Mouse (Mus musculus): ENCODE measurements around the gene Etv5.
"Not testable (repeated sequence)": the region's sequence is repeated elsewhere in the genome, so short reads cannot be mapped to it uniquely, and the experiment has no call there.

Etv5 gene

GRCm38 (mm10) chr16:22390348-22390897 is 49.1 kb downstream of the Etv5 start:
- no peak for DNase-seq (ENCODE audit: low spot score)

- no peak for DNase-seq (ENCODE audit: low spot score)
Measured at GRCm38 (mm10) chr16:22389146-22389911, 50.2 kb downstream of the Etv5 start.

DNA sequence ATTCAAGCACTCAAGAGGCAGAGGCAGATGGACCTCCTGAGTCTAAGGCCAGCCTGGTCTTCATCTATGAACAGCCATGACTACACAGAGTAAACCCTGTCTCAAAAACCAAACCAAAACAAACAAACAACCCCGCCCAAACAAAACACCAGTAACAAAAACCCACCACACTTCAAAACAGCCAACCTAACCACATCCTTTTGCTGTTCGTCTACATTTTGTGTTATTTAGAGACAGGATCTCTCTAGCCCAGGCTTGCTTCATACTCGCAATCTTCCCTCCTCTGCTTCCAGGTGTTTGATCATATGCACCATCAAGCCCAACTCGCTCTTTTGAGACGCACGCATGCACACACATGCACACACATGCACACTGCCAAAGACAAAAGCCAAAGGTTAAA is 51.8 kb downstream of the Etv5 start:
- no peak for DNase-seq (ENCODE audit: low spot score)

- not testable (repeated sequence) for DNase-seq (ENCODE audit: low spot score)
Measured at GRCm38 (mm10) chr16:22382018-22382417, 57.5 kb downstream of the Etv5 start.

DNA sequence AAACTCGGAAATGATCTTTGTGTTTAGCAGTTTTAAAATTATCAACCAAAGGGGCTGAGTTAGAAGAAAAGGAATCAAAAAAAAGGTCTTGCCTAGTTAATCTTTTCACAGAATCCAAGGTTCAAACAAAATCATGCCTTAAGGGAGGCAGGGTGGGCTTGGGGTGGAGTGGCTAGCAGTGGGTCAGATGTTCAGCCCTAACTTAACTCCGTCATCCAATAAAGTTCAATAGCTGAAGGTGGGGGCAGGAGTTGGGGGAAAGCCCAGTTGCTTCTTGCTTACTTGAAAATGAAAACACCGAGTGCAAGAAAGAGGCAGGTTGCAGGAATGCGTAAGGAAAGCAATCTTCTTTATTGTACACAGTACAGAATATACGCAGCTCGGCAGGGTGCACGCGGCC is 58.5 kb downstream of the Etv5 start:
- no peak for DNase-seq (ENCODE audit: low spot score)

GRCm38 (mm10) chr16:22379986-22380385 is 59.5 kb downstream of the Etv5 start:
- no peak for DNase-seq (ENCODE audit: low spot score)

DNA sequence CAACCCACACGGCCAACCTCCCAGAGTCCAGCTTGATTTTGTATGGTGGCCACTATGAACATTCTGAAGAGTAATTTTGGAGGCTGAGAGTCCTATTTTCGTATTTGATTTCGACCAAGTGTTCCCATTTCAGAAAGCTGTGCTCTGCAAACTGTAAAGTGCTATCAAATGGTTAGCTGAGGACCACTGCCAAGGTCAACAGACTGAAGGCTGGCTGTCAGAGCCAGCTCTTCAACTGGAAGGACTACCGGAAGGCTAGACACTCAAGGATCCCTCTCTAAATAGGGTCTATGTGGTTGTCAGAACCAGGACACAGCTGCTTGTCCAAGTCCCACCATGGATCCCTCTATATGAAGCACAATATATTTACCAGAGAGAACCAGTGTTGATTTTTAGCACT is 60.2 kb downstream of the Etv5 start:
- DNase-seq (ENCODE audit: low spot score) = no peak

DNA sequence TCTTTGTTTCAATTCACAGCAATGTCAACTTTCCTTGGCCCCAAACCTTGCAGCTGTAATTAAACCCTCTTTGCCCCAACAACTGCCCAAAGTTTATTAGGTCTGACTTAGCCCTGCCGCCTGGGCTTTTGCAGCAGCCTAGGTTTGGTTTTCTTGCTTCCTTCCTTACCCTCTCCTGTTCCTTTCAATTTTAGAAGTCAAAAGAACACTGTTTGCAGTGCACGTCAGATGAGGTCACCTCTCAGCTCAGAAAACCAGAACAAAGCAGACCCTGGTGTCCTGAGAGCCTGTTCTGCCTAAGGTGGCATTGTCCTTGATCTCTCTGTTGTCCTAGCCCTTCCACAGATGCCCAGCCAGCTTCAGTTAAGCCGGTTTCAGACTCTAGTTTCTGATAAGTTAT is 61.8 kb downstream of the Etv5 start:
- DNase-seq (ENCODE audit: low spot score) = no peak

DNA sequence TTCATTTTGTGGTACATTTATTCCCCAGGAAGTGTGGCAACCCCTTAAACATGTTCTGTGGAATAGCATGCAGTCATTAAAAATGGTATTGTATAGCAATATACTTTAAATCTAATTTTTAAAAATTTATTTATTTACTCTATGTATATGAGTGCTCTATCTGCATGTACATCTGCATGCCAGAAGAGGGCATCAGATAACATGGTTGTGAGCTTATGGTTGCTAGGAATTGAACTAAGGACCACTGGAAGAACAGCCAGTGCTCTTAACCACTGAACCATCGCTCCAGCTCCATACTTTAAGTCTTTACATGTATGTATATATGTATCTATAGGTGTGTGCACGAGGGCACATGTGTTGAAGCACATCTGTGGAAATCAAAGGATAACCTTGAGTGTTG is 64.6 kb downstream of the Etv5 start:
- DNase-seq (ENCODE audit: low spot score) = no peak

DNA sequence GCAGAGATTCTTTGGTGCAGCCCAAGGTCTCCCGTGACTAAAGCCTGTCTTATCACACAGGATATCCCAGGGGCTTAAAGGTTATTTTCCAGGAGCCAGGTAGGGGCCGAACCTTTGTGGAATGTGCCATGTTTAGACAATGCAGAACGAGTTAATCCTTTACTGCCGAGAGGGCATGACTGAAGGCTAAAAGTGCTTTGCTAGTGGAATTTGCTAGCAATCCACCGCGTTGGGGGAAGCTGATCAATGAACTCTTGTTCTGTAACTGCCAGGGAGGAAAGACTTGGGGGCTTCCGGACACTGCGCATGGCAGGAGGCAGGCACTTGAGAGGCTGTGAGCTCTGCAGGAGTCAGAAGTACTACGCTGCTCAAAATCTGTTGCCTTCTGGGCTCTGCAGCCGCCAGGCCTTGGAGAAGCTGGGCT is 66.8 kb downstream of the Etv5 start:
- DNase-seq (ENCODE audit: low spot score) = no peak

DNA sequence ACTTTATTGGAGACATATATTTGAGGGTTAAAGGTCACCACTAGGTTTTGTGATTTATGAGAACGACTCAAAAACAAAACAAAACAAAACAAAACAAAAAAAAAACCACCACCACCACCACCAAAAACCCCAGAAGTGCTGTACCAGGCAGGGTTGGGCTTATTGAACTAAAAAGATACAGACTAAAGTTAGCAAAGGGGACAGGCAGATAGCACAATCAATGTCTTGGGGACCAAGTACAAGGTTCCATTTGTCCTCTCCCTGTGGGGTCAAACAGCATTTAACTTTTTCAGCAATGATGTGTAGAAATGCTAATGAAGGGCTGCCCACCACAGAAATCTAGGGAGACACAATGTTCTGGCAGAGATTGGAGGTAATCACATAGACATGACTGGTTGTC is 67.3 kb downstream of the Etv5 start:
- DNase-seq (ENCODE audit: low spot score) = no peak

- DNase-seq (ENCODE audit: low spot score) = no peak
Measured at GRCm38 (mm10) chr16:22367099-22367498, 72.4 kb downstream of the Etv5 start.

GRCm38 (mm10) chr16:22366040-22366439 is 73.5 kb downstream of the Etv5 start:
- DNase-seq (ENCODE audit: low spot score) = no peak

DNA sequence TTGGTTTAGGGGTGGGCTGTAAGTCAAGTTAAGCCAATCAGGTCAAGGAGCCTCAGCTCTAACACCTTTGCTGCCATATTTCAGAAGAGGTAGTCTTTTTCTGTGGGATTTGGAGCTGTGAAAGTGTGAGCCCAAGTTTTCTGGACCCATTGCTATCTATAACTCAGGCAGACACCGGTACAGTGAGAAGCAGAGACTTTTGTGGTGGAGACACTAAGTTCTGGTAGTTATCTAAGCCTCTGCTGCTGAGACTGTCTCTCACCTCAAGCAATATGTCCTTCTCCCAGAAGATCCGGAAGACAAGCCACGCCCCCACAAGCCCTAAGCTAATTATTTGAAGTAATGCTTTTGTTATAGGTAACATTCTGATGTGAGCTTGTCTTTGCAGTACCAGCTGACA is 73.9 kb downstream of the Etv5 start:
- DNase-seq (ENCODE audit: low spot score) = no peak

GRCm38 (mm10) chr16:22358701-22359354 is 80.7 kb downstream of the Etv5 start:
- DNase-seq (ENCODE audit: low spot score) = no peak

GRCm38 (mm10) chr16:22354177-22354576 is 85.3 kb downstream of the Etv5 start:
- not testable (repeated sequence) for DNase-seq (ENCODE audit: low spot score)

GRCm38 (mm10) chr16:22353639-22354038 is 85.9 kb downstream of the Etv5 start:
- DNase-seq (ENCODE audit: low spot score) = no peak

- no peak for DNase-seq (ENCODE audit: low spot score)
Measured at GRCm38 (mm10) chr16:22351194-22351593, 88.3 kb downstream of the Etv5 start.

DNA sequence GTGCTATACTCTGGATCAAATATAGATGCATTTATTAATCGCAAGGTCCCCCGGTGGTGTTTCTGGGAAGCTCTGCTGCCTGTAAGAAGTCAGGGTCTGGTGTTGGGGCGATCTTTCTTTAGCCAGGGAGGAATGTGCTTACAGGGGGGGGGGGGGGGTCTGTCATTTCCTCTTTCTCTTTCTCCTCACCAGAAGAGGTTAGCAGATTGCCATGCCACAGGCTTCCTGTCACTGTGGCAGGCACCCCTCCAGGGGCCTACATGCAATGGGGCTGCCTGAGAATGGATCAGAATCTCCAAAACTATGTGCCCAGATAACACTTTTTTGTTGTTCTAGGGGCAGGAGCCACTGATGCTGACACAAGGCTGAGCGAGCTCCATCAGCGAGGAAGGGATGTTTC is 89.7 kb downstream of the Etv5 start:
- DNase-seq (ENCODE audit: low spot score) = no peak

GRCm38 (mm10) chr16:22348478-22349270 is 90.8 kb downstream of the Etv5 start:
- DNase-seq (ENCODE audit: low spot score) = no peak

GRCm38 (mm10) chr16:22348014-22348413 is 91.5 kb downstream of the Etv5 start:
- DNase-seq (ENCODE audit: low spot score) = no peak

DNA sequence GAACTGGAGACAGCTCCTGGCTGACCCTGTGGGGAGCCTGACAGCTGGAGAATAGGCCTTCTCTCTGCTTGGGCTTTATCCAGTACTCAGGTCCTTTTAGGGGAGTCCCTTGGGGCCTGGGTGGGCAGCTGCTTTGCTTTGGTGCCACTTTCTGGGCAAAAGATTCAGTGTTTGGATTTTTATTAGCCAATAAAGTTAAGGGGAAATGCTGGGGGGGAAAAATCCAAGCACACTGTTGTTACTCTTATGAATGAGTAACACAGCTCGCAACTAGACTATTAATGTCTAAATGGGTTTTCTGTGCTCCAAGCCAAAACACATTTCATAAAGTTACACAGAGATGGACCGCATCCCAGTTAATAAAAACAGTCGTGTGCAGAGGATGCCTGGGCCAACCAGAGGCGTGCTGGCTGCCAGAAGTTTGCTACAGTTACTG is 98.3 kb downstream of the Etv5 start:
- DNase-seq (ENCODE audit: low spot score) = no peak

DNA sequence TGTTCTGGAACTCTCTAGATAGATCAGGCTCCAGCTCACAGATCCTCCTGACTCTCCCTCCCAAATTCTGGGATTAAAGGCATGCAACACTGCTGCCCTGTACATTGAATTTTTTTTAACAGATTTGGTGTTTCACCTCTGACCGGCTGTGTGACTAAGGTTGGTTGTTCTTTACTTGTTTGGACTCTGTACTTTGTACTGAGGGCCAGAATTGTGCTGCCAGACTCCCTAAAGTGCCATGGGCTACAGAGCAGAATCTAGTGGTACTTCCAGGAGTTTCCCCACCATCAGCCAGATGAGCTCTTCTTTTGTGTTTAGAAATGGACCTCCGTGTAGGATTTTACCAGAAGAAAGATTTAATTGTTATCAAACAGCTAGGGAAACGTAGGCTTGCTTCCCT is 103.7 kb downstream of the Etv5 start:
- no peak for DNase-seq (ENCODE audit: low spot score)
